Mouse (Mus musculus) liver, embryonic 16.5 days (tissue): ENCODE data around the gene Smug1. TPM values are rescaled to one million over a fixed set of nuclear protein-coding genes. Genes with fewer than 3 reads are reported as not detected.

Experiments
- ATAC-seq: fragments of 200-750 bp; cut with Nextera tagmentation; 2 replicates; pipeline ENCODE4 v1.8.0; 2017; ENCODE audit warnings: low read depth, mild to moderate bottlenecking, moderate number of reproducible peaks, moderate library complexity
- H3K27ac ChIP-seq: fragments of 300-500 bp; sonication (generic); 2 replicates; pipeline ENCODE4 v1.5.1; 2014; ENCODE audit warnings: mild to moderate bottlenecking, low read length
- H3K27me3 ChIP-seq: fragments of 300-500 bp; sonication (generic); 2 replicates; pipeline ENCODE4 v1.6.1; 2014; ENCODE audit warnings: low read depth, low read length, mixed read lengths; ENCODE audit not compliant: control insufficient read depth, insufficient read depth
- H3K36me3 ChIP-seq: fragments of 300-500 bp; sonication (generic); 2 replicates; pipeline ENCODE4 v1.6.1; 2014; ENCODE audit warnings: mild to moderate bottlenecking; ENCODE audit not compliant: control insufficient read depth, insufficient read depth
- H3K4me1 ChIP-seq: fragments of 300-500 bp; sonication (generic); 2 replicates; pipeline ENCODE4 v1.6.1; 2014; ENCODE audit warnings: low read depth, low read length, mixed read lengths; ENCODE audit not compliant: control insufficient read depth
- H3K4me2 ChIP-seq: fragments of 300-500 bp; sonication (generic); 2 replicates; pipeline ENCODE4 v1.6.1; 2014; ENCODE audit warnings: low read depth, low read length, mixed read lengths
- H3K4me3 ChIP-seq: fragments of 300-500 bp; sonication (generic); 2 replicates; pipeline ENCODE4 v1.5.1; 2014; ENCODE audit warnings: low read depth, mild to moderate bottlenecking, low read length
- H3K9ac ChIP-seq: fragments of 300-500 bp; sonication (generic); 2 replicates; pipeline ENCODE4 v1.6.1; 2014; ENCODE audit warnings: low read depth, low read length
- H3K9me3 ChIP-seq: fragments of 300-500 bp; sonication (generic); replicated peaks from 2 replicates; pipeline ENCODE4 v1.6.1; 2016; ENCODE audit warnings: low read length; ENCODE audit not compliant: control insufficient read depth
- WGBS: fragments of 180-500 bp; shearing (Covaris S2); extraction: QIAGEN DNeasy Blood & Tissue Kit; methylation state at CpG from one replicate; pipeline ENCODE4 v1.1.7; 2014; ENCODE audit not compliant: insufficient replicate concordance; 5-methylcytosine and 5-hydroxymethylcytosine counted together
- polyA plus RNA-seq: library from polyadenylated mRNA; unstranded; fragments of >200 nt; fragmentation: Nextera tagmentation; extraction: Ambion mirVana; gene quantifications from 2 replicates; pipeline ENCODE4 v1.2.1, GENCODE M21; 2015

The Smug1 gene
- polyA plus RNA-seq, 1 experiment from 2014 or later = 5.8 TPM

DNA sequence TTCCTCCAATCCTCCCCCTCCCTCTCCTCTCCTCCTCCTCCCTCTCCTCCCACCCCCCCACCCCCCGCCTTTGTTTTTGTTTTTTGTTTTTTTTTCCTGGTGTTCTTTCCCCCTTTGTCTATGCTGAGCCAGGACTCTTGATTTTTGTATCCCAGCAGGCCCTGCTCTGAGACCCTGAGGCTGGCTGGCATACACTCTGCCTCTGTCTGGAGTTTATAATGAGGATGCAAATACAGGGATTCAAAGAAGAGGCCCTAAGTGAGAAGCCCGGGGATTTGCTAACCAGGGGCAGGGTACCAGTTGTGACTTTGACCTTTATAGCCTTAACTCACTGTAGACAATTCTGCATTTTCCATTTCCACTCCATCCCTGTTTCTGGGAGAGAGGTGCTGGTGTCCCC lies 60.7 kb downstream of the Smug1 start:
- no peak for ATAC-seq
- Histone ChIP-seq H3K36me3 (no peaks in the 10 kb centered on the region), H3K9ac (no peak overlapping the region), H3K4me2 (no peak overlapping the region), H3K9me3 (no peaks in the 10 kb centered on the region), H3K4me1 (no peaks in the 10 kb centered on the region), H3K27me3 (peaks cover 44% of the 10 kb centered on the region), H3K27ac (no peak overlapping the region), H3K4me3 (no peak overlapping the region)
- WGBS = 2% methylated on average over 2 of the region's 2 CpGs

Other genes starting within 250 kb of the Smug1 start
- not detected in 2 replicates for gene Hoxc13, start 246.0 kb downstream of the Smug1 start, polyA plus RNA-seq
- gene Hoxc12, start 230.3 kb downstream of the Smug1 start, polyA plus RNA-seq = not detected in 2 replicates
- not detected in 2 replicates for gene Hoxc11, start 212.7 kb downstream of the Smug1 start, polyA plus RNA-seq
- not detected in 2 replicates for gene Hoxc10, start 200.3 kb downstream of the Smug1 start, polyA plus RNA-seq
- gene Hoxc5, start 199.6 kb downstream of the Smug1 start, polyA plus RNA-seq = 0.06 and 0.09 TPM in 2 replicates
- gene Hoxc9, start 190.7 kb downstream of the Smug1 start, polyA plus RNA-seq = not detected in 2 replicates
- gene Hoxc8, start 176.5 kb downstream of the Smug1 start, polyA plus RNA-seq = not detected in 2 replicates
- gene Hoxc6, start 168.8 kb downstream of the Smug1 start, polyA plus RNA-seq = 0.07 TPM in 1 of 2 replicates, not detected in the other
- gene Hoxc4, start 148.2 kb downstream of the Smug1 start, polyA plus RNA-seq = 0.09 and 0.15 TPM in 2 replicates
- 40.6 and 45.9 TPM in 2 replicates for gene Cbx5, start 72.7 kb upstream of the Smug1 start, polyA plus RNA-seq
- 174 and 193 TPM in 2 replicates for gene Hnrnpa1, start 73.3 kb upstream of the Smug1 start, polyA plus RNA-seq
- gene Nfe2, start 91.3 kb upstream of the Smug1 start, polyA plus RNA-seq = 202 and 220 TPM in 2 replicates
- gene Copz1, start 105.6 kb upstream of the Smug1 start, polyA plus RNA-seq = 194 TPM in 2 replicates
- 1.0 and 1.1 TPM in 2 replicates for gene Gpr84, start 143.5 kb upstream of the Smug1 start, polyA plus RNA-seq
- gene Zfp385a, start 173.0 kb upstream of the Smug1 start, polyA plus RNA-seq = 5.5 and 7.0 TPM in 2 replicates
- 18.4 and 19.6 TPM in 2 replicates for gene Itga5, start 199.7 kb upstream of the Smug1 start, polyA plus RNA-seq